Mouse (Mus musculus) embryonic fibroblast, embryonic 13.5 days (primary cell): ENCODE data around the gene Pde4d.

ENCODE experiments used
- CTCF ChIP-seq: IDR thresholded peaks from 2 replicates; pipeline ENCODE4 v1.5.1; 2011; ENCODE audit warnings: mild to moderate bottlenecking, control low read depth, low read length, moderate library complexity, borderline replicate concordance; ENCODE audit not compliant: insufficient read depth
- POLR2A ChIP-seq: IDR thresholded peaks from 2 replicates; pipeline ENCODE4 v1.6.1; 2011; ENCODE audit warnings: low read depth, mild to moderate bottlenecking, control low read depth, low read length, moderate library complexity

- no peak for TF ChIP-seq CTCF
- no peak for TF ChIP-seq POLR2A
Observed at GRCm38 (mm10) chr13:109190652-109191051, 740.9 kb downstream of the Pde4d start.
